Mouse (Mus musculus): ENCODE data around the gene Gcnt2. TPM values are rescaled to one million over a fixed set of nuclear protein-coding genes. Genes with fewer than 3 reads are reported as not detected.
A peak's percentile ranks its signal among the peaks of the same experiment; 100 is the strongest.
"Not testable (repeated sequence)": the region's sequence is repeated elsewhere in the genome, so short reads cannot be mapped to it uniquely, and the experiment has no call there.

Gcnt2 gene
- total RNA-seq, 2 experiments from 2014 or later: 8.9 to 11.8 TPM

DNA sequence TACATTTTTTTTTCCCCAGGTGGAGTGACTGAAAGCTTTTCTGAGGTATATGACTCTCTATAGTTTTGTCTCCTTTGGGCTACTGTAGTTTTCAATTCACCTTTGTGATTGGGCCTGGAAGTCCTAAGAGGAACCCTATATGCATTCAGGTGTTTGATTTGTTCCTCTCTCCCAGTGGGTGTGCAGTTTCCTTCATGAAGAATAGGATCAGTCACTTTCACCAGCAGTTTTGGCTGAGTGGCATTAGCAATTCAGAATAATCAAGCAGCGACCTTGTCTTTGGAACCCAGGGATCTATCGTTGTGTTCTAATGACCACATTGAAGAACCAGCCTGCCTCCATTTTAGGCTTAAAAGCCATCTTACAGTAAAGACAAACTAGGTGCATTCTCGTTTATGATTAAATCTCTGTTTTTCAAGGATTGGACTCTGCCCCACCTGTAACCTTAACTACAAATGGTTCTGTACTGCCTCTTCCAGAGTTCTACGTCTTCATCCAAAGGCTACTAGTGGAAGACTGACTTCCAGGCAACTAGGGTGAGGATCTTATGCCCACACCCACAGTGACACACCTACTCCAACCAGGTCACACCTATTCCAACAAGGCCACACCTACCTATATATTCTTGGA lies 110.3 kb downstream of the Gcnt2 start:
- intact Hi-C loops (cut with DNase I): loop anchor here (10.0 kb wide), 1 partner anchor 125 kb away; no protein-coding TSS in a partner anchor
- DNase-seq (ENCODE audit: extremely low spot score in 1 of 2, low spot score in 2 of 2): no peak

DNA sequence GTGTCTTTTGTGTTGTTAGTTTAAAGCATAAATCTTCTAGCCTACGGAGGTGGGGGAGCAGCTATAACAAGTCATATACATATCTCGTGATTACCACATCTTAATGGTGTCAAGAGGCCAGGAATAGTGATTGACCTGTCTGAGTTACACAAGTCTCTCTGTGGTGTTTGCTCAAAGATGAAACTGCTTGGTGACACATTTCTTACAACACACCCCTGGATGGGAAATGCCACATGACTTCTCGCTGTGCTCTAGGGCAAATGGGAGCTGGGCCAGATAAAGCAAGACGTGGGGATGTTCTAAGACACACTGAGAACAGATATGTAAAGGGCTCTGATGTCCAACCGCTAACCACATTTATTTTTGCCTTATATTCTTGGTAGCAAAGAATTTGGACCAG lies 111.7 kb downstream of the Gcnt2 start:
- DNase-seq (ENCODE audit: extremely low spot score in 1 of 2, low spot score in 2 of 2): no peak
- intact Hi-C loops (cut with DNase I): loop anchor here (10.0 kb wide), 1 partner anchor 126 kb away; no protein-coding TSS in a partner anchor

DNA sequence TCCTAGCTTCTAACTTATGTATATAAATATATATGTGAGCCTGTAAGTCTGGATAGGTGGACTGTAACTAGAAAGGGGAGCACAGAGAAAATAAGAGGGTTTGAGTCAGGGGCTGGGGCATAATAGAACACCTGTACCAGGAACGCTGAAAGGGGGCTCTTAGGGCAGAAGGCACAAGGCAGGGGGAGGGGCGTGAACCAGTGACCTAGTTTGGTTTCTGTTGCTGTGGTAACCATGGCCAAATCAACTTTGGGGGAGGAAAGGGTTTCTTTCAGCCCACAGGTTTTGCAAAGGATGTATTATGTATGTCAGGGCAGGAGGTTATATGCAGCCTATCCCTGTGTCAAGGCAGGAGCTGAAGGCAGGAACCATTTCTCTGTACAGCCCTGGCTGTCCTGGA lies 112.3 kb downstream of the Gcnt2 start:
- intact Hi-C loops (cut with DNase I): loop anchor here (10.0 kb wide), 1 partner anchor 127 kb away; no protein-coding TSS in a partner anchor
- DNase-seq (ENCODE audit: extremely low spot score in 1 of 2, low spot score in 2 of 2): no peak

DNA sequence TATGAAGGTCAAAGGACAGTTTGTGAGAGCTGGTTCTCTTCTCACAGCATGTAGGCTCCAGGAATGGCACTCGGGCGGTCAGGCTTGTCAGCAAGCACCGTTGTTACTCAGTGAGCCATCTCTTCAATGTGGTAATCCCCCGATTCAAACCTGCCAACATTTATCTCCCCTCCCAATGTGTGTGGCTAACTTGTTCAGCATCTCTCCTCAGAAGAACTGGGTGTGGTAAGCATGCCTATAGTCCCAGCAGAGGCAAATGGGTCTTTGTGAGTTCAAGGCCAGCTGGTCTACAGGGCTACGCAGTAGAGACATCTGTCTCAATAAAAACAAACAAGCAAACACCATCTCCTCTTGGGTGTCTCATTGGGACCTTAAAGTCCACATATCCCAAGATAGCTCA lies 113.4 kb downstream of the Gcnt2 start:
- no peak for DNase-seq (ENCODE audit: extremely low spot score in 1 of 2, low spot score in 2 of 2)
- intact Hi-C loops (cut with DNase I): loop anchor here (10.0 kb wide), 1 partner anchor 128 kb away; no protein-coding TSS in a partner anchor

- intact Hi-C loops (cut with DNase I): loop anchor here (10.0 kb wide), 1 partner anchor 133 kb away; no protein-coding TSS in a partner anchor
- DNase-seq (ENCODE audit: extremely low spot score in 1 of 2, low spot score in 2 of 2): peak in 1 of 2 experiments; percentile 44
Measured at GRCm38 (mm10) chr13:40977609-40978008, 118.1 kb downstream of the Gcnt2 start.

GRCm38 (mm10) chr13:40978652-40979051 lies 119.1 kb downstream of the Gcnt2 start:
- intact Hi-C loops (cut with DNase I): loop anchor here (10.0 kb wide), 1 partner anchor 134 kb away; no protein-coding TSS in a partner anchor
- peak in 1 of 2 experiments; percentile 26 for DNase-seq (ENCODE audit: extremely low spot score in 1 of 2, low spot score in 2 of 2)

- intact Hi-C loops (cut with DNase I): loop anchor here (10.0 kb wide), 1 partner anchor 135 kb away; no protein-coding TSS in a partner anchor
- DNase-seq (ENCODE audit: extremely low spot score in 1 of 2, low spot score in 2 of 2): no peak
Measured at GRCm38 (mm10) chr13:40979321-40979720, 119.8 kb downstream of the Gcnt2 start.

- intact Hi-C loops (cut with DNase I): no loop called here
- DNase-seq (ENCODE audit: extremely low spot score in 1 of 2, low spot score in 2 of 2): no peak
Measured at GRCm38 (mm10) chr13:40982759-40983158, 123.2 kb downstream of the Gcnt2 start.

- intact Hi-C loops (cut with DNase I): no loop called here
- no peak for DNase-seq (ENCODE audit: extremely low spot score in 1 of 2, low spot score in 2 of 2)
Measured at GRCm38 (mm10) chr13:40986081-40986480, 126.5 kb downstream of the Gcnt2 start.

GRCm38 (mm10) chr13:40987608-40988303 lies 128.2 kb downstream of the Gcnt2 start:
- intact Hi-C loops (cut with DNase I); DNase-seq (ENCODE audit: extremely low spot score in 1 of 2, low spot score in 2 of 2): not testable (repeated sequence)

GRCm38 (mm10) chr13:40988418-40988817 lies 128.9 kb downstream of the Gcnt2 start:
- intact Hi-C loops (cut with DNase I): no loop called here

DNA sequence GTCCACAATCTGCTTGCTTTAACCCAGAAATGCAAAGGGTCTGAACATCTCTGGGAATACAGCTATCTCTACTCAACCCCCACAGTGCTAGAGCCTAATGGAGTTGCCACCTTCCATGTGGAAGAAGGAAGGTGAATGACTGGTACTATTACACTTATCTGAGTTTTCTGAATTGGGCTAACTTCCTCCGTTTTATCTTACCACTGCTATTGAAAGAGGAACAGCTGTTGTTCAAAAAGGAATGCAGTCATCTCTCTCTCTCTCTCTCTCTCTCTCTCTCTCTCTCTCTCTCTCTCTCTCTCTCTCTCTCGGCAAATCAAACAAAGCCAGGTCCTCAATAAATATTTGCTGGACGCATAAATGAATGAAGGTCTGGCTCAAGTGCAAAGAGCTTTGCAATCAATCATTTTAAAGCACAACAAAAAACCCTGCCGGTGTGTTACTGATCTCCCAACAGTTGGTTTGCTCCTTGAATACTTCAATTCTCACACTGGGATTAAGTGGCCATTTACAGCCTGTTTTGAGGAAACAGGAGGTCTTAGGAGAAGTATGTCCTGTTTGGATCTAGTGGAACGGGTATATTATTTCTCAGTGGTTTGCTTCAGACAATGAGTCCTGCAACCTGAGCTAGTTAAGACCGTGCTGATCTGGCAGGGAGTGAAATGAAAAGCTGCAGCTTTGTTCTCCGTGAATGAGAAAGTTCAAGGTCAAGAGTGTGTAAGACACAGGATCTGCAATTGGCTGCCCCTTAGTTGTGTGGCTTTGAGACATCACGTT lies 135.1 kb downstream of the Gcnt2 start:
- DNase-seq (ENCODE audit: extremely low spot score in 1 of 2, low spot score in 2 of 2): no peak
- intact Hi-C loops (cut with DNase I): no loop called here

More at GRCm38 (mm10) chr13:40988418-40988817, 128.9 kb downstream of the Gcnt2 start:
- DNase-seq (ENCODE audit: extremely low spot score in 1 of 2, low spot score in 2 of 2): no peak

DNA sequence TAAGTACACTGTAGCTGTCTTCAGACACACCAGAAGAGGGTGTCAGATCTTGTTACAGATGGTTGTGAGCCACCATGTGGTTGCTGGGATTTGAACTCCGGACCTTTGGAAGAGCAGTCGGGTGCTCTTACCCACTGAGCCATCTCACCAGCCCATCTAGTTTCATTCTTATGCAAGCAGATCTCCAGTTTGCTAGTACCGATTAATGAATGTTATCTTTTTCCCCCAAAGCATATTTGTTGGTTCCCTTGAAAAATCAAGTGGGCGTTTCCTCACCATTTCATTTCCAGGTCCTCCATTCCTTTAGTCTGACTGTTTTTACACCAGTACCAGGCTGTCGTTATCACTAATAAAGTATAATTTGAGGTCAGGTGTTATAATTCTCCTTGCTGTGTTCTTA lies 139.0 kb downstream of the Gcnt2 start:
- DNase-seq (ENCODE audit: extremely low spot score in 1 of 2, low spot score in 2 of 2); intact Hi-C loops (cut with DNase I): not testable (repeated sequence)

DNA sequence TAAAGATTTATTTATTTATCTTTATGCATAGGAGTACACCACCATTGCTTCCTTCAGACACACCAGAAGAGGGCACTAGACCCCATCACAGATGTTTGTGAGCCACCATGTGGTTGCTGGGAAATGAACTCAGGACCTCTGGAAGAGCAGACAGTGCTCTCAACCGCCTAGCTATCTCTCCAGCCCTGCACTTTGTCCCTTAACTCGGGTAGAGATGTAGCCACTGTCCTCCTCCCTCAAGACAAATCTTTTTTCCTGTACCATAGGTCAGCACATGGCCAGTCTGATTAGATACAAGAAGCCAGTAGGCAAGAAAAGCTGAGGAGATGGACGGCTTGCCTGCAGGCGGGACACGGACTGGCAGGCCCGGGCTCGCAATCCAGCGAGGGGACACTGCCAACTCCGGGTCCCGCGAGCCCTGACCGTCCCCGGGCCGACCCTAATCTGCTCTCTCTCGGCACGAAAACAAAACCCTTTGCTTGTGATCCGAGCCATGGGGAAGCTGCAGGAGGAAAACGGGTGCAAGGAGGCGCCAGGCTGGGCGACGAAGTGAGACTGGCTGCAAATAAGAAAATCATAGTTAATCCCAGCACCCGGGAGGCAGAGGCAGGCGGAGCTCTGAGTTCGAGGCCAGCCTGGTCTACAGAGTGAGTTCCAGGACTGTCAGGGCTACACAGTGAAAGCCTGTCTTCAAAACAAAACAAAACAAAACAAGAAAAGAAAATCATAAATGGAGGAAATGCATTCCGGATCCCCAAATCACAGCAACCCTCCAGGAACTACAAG lies 140.8 kb downstream of the Gcnt2 start:
- DNase-seq (ENCODE audit: extremely low spot score in 1 of 2, low spot score in 2 of 2): peak in 1 of 2 experiments; percentile 68
- intact Hi-C loops (cut with DNase I): loop anchor here (5.0 kb wide), 1 partner anchor 158 kb away; no protein-coding TSS in a partner anchor

DNA sequence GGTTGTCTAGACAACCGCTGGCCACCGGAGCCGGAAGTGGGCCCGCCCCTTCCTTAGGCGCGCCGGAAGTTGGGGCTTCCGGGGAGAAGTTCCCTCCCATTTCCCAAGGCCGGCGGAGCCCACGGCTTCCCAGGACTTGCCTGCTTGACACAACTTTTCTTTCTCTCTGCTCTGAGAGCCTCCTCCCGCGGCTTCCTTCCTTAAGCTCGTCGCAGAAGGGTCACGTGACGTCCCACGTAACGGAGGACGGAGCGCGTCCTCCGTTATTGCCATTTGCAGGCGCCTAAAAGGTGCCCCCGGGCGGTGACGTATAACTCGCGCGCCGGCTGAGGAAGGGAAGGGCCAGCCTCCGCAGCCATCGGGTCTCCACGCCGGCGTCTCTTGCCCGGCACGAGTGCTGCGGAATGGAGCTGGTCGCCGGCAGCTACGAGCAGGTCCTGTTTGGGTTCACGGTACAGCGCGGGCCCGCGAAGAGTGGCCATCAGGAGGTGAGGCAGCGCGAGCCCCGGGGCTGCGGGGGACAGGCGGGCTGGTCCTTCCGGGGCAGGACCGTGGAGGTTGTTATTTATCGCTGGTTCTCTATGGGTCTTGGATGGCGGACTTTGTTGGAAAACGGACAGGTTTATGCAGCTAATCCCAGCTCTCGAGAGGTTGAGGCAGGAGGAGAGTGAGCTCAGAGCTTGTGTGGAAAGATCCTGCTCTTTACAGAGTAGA lies 141.5 kb downstream of the Gcnt2 start, which contains the start of gene Pak1ip1:
Pak1ip1 (plus strand) TSS at position 98 of the 714 bp plus-strand sequence.
- DNase-seq (ENCODE audit: extremely low spot score in 1 of 2, low spot score in 2 of 2): peak; percentile 87 to 95
- intact Hi-C loops (cut with DNase I): loop anchor here (5.0 kb wide), 1 partner anchor 159 kb away; no protein-coding TSS in a partner anchor

- intact Hi-C loops (cut with DNase I): loop anchor here (5.0 kb wide), 1 partner anchor 160 kb away; no protein-coding TSS in a partner anchor
- no peak for DNase-seq (ENCODE audit: extremely low spot score in 1 of 2, low spot score in 2 of 2)
Measured at GRCm38 (mm10) chr13:41002001-41002400, 142.4 kb downstream of the Gcnt2 start.

DNA sequence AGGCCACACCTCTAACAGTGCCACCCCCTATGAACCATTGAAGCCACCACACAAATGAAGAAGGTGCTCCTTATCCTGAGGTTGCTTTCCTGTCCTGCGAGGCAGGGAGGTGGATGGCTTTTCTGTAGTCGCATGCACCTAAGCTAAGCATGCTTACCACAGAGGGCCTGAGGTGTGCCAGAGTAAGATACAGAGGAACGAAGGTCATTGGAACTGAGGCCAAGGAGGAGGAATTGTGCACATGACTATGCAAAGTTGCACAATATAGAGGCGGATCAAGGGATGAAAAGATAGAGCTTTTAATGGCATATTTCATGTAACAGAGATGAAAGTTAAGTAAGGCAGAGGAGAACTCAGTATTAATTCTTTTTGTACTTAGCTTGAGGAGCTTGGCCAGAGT lies 146.7 kb downstream of the Gcnt2 start:
- no peak for DNase-seq (ENCODE audit: extremely low spot score in 1 of 2, low spot score in 2 of 2)

DNA sequence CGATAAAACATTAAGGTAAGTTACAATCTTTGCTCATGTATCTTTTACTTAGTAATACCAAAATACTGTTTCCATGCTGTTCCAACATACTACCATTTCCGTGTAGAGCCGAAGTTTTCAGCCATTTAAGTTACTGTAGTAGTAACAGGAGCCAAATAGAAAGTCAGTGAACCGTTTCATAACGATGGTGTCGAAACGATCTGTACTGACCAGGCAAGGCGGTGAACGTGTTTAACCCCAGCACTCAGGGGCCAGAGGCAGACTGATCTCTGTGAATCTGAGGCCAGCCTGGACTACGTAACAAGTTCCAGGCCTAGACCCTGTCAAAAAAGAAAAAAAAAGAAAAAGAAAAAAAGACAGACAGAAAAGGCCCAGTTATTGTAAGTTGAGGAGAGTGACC lies 148.7 kb downstream of the Gcnt2 start:
- intact Hi-C loops (cut with DNase I): no loop called here
- no peak for DNase-seq (ENCODE audit: extremely low spot score in 1 of 2, low spot score in 2 of 2)

More for the DNA sequence above, 146.7 kb downstream of the Gcnt2 start:
- intact Hi-C loops (cut with DNase I): no loop called here
